9 mouse cellular contexts compared by ENCODE assay signal in genomic region chr11:80145787-80146275, GRCm38 (mm10). TPM values are rescaled to one million over a fixed set of nuclear protein-coding genes. Genes with fewer than 3 reads are reported as not detected.
DNase-seq lines count a peak whose midpoint lies in the region; ATAC-seq lines count a peak whose summit lies in the region.
"Had no signal": no experiment of that assay in that cellular context is flagged by ENCODE, and none has a peak within 500 bp of the region (broad histone marks: within the 10 kb centered on the region; RNA-seq: fewer than 3 reads in every experiment).

No protein-coding gene starts in this region.

- no peaks in the 10 kb centered on the region for H3K27me3 ChIP-seq in embryonic facial prominence, embryonic 14.5 days (replicated peaks; ENCODE audit: control insufficient read depth, insufficient read depth, low read length)
- H3K27me3 ChIP-seq in embryonic facial prominence, embryonic 10.5 days (replicated peaks; ENCODE audit: low read depth, poor library complexity, severe bottlenecking) = no peaks in the 10 kb centered on the region
- no peaks in the 10 kb centered on the region for H3K27me3 ChIP-seq in limb, embryonic 10.5 days (ENCODE audit: low read depth, poor library complexity, severe bottlenecking)
- no peaks in the 10 kb centered on the region for H3K27me3 ChIP-seq in hindbrain, embryonic 13.5 days
- H3K27me3 ChIP-seq: embryonic facial prominence, embryonic 13.5 days had no signal

- H3K4me1 ChIP-seq in embryonic facial prominence, embryonic 14.5 days (ENCODE audit: control insufficient read depth, insufficient read depth, low read length) = peaks cover 7% of the 10 kb centered on the region
- peaks cover 15% of the 10 kb centered on the region for H3K4me1 ChIP-seq in embryonic facial prominence, embryonic 10.5 days
- peaks cover 9% of the 10 kb centered on the region for H3K4me1 ChIP-seq in limb, embryonic 10.5 days
- peaks cover 16% of the 10 kb centered on the region for H3K4me1 ChIP-seq in hindbrain, embryonic 13.5 days (replicated peaks)

- no peak overlapping the region for H3K27ac ChIP-seq in embryonic facial prominence, embryonic 14.5 days (replicated peaks; ENCODE audit: low read depth, low read length)
- H3K27ac ChIP-seq in embryonic facial prominence, embryonic 10.5 days (replicated peaks) = no peak overlapping the region
- no peak overlapping the region for H3K27ac ChIP-seq in limb, embryonic 10.5 days
- no peak overlapping the region for H3K27ac ChIP-seq in hindbrain, embryonic 13.5 days
- H3K27ac ChIP-seq: embryonic facial prominence, embryonic 13.5 days had no signal

- no peaks in the 10 kb centered on the region for H3K36me3 ChIP-seq in embryonic facial prominence, embryonic 14.5 days (ENCODE audit: control insufficient read depth, insufficient read depth, low read length)
- no peaks in the 10 kb centered on the region for H3K36me3 ChIP-seq in embryonic facial prominence, embryonic 10.5 days (replicated peaks)
- no peaks in the 10 kb centered on the region for H3K36me3 ChIP-seq in limb, embryonic 10.5 days
- H3K36me3 ChIP-seq in hindbrain, embryonic 13.5 days = no peaks in the 10 kb centered on the region
- H3K36me3 ChIP-seq: embryonic facial prominence, embryonic 13.5 days had no signal

- H3K4me3 ChIP-seq in embryonic facial prominence, embryonic 14.5 days (ENCODE audit: low read depth, low read length) = no peak overlapping the region
- no peak overlapping the region for H3K4me3 ChIP-seq in embryonic facial prominence, embryonic 10.5 days
- H3K4me3 ChIP-seq in limb, embryonic 10.5 days = no peak overlapping the region
- no peak overlapping the region for H3K4me3 ChIP-seq in hindbrain, embryonic 13.5 days
- H3K4me3 ChIP-seq: embryonic facial prominence, embryonic 13.5 days had no signal

- no peak for ATAC-seq in embryonic facial prominence, embryonic 14.5 days (ENCODE audit: low read depth)
- ATAC-seq in hindbrain, embryonic 13.5 days (ENCODE audit: low FRiP score) = no peak

- H3K4me2 ChIP-seq in embryonic facial prominence, embryonic 14.5 days (ENCODE audit: low read depth, low read length) = no peak overlapping the region
- no peak overlapping the region for H3K4me2 ChIP-seq in hindbrain, embryonic 13.5 days
- H3K4me2 ChIP-seq: embryonic facial prominence, embryonic 13.5 days had no signal

- no peak overlapping the region for H3K9ac ChIP-seq in embryonic facial prominence, embryonic 14.5 days (ENCODE audit: low read depth, low read length)
- no peak overlapping the region for H3K9ac ChIP-seq in hindbrain, embryonic 13.5 days
- H3K9ac ChIP-seq: embryonic facial prominence, embryonic 13.5 days had no signal

- DNase-seq in embryonic facial prominence, embryonic 14.5 days (ENCODE audit: low spot score) = peak; percentile 12
- no peak for DNase-seq in embryonic facial prominence, embryonic 10.5 days (ENCODE audit: low spot score)
- peak; percentile 50 for DNase-seq in brain, adult 2 months (ENCODE audit: low read depth, low spot score)
- peak; percentile 36 to 70 for DNase-seq in kidney, postnatal 25 days
- peak; percentile 15 for DNase-seq in retina, postnatal 1 day
- DNase-seq in limb, embryonic 10.5 days (ENCODE audit: low spot score) = no peak
- no peak for DNase-seq in adrenal gland, postnatal 25 days

- 51% methylated on average over 10 of the region's 10 CpGs for WGBS in embryonic facial prominence, embryonic 14.5 days
- 70% methylated on average over 10 of the region's 10 CpGs for WGBS in embryonic facial prominence, embryonic 10.5 days
- WGBS in limb, embryonic 10.5 days = 61% methylated on average over 10 of the region's 10 CpGs
- WGBS in hindbrain, embryonic 13.5 days = 59% methylated on average over 10 of the region's 10 CpGs

- H3K9me3 ChIP-seq in embryonic facial prominence, embryonic 14.5 days (ENCODE audit: control insufficient read depth, low read length) = no peaks in the 10 kb centered on the region
- H3K9me3 ChIP-seq in embryonic facial prominence, embryonic 10.5 days = no peaks in the 10 kb centered on the region
- H3K9me3 ChIP-seq in limb, embryonic 10.5 days (replicated peaks) = no peaks in the 10 kb centered on the region
- H3K9me3 ChIP-seq in hindbrain, embryonic 13.5 days = no peaks in the 10 kb centered on the region
- H3K9me3 ChIP-seq: embryonic facial prominence, embryonic 13.5 days had no signal

RNA-seq across cellular contexts. Expression of gene Tefm, which starts 3.9 kb away (rescaled TPM):
- polyA plus RNA-seq in embryonic facial prominence, embryonic 14.5 days (2014; fragmentation: Nextera tagmentation; extraction: Ambion mirVana) = 21.6 and 23.9 TPM in 2 replicates
- polyA plus RNA-seq in embryonic facial prominence, embryonic 10.5 days (2016; fragmentation: Nextera tagmentation; extraction: Ambion mirVana) = 38.3 and 39.2 TPM in 2 replicates
- polyA plus RNA-seq in limb, embryonic 10.5 days (2016; fragmentation: Nextera tagmentation; extraction: Ambion mirVana) = 33.0 and 40.4 TPM in 2 replicates
- polyA plus RNA-seq in hindbrain, embryonic 13.5 days (2015; fragmentation: Nextera tagmentation; extraction: Ambion mirVana) = 25.8 and 25.9 TPM in 2 replicates
- 20.5 and 26.8 TPM in 2 replicates for total RNA-seq in adrenal gland, postnatal 25 days (2021)

RNA-seq across cellular contexts. Expression of gene Adap2, which starts 8.1 kb away (rescaled TPM):
- polyA plus RNA-seq in embryonic facial prominence, embryonic 14.5 days (2014; fragmentation: Nextera tagmentation; extraction: Ambion mirVana) = 2.2 and 2.7 TPM in 2 replicates
- polyA plus RNA-seq in embryonic facial prominence, embryonic 10.5 days (2016; fragmentation: Nextera tagmentation; extraction: Ambion mirVana) = 0.64 and 0.69 TPM in 2 replicates
- 0.21 and 0.46 TPM in 2 replicates for polyA plus RNA-seq in limb, embryonic 10.5 days (2016; fragmentation: Nextera tagmentation; extraction: Ambion mirVana)
- polyA plus RNA-seq in hindbrain, embryonic 13.5 days (2015; fragmentation: Nextera tagmentation; extraction: Ambion mirVana) = 3.7 and 3.9 TPM in 2 replicates
- total RNA-seq in adrenal gland, postnatal 25 days (2021) = 11.9 and 16.3 TPM in 2 replicates

RNA-seq across cellular contexts. Expression of gene Rnf135, which starts 37.8 kb away (rescaled TPM):
- polyA plus RNA-seq in embryonic facial prominence, embryonic 14.5 days (2014; fragmentation: Nextera tagmentation; extraction: Ambion mirVana) = 6.7 and 8.3 TPM in 2 replicates
- 5.4 and 6.5 TPM in 2 replicates for polyA plus RNA-seq in embryonic facial prominence, embryonic 10.5 days (2016; fragmentation: Nextera tagmentation; extraction: Ambion mirVana)
- 4.2 and 5.0 TPM in 2 replicates for polyA plus RNA-seq in limb, embryonic 10.5 days (2016; fragmentation: Nextera tagmentation; extraction: Ambion mirVana)
- 3.1 and 3.9 TPM in 2 replicates for polyA plus RNA-seq in hindbrain, embryonic 13.5 days (2015; fragmentation: Nextera tagmentation; extraction: Ambion mirVana)
- total RNA-seq in adrenal gland, postnatal 25 days (2021) = 14.3 and 21.7 TPM in 2 replicates

RNA-seq across cellular contexts. Expression of gene Atad5, which starts 56.6 kb away (rescaled TPM):
- 9.4 and 11.2 TPM in 2 replicates for polyA plus RNA-seq in embryonic facial prominence, embryonic 14.5 days (2014; fragmentation: Nextera tagmentation; extraction: Ambion mirVana)
- 18.9 and 20.3 TPM in 2 replicates for polyA plus RNA-seq in embryonic facial prominence, embryonic 10.5 days (2016; fragmentation: Nextera tagmentation; extraction: Ambion mirVana)
- polyA plus RNA-seq in limb, embryonic 10.5 days (2016; fragmentation: Nextera tagmentation; extraction: Ambion mirVana) = 17.2 and 19.9 TPM in 2 replicates
- 6.1 and 6.3 TPM in 2 replicates for polyA plus RNA-seq in hindbrain, embryonic 13.5 days (2015; fragmentation: Nextera tagmentation; extraction: Ambion mirVana)
- 4.2 and 4.5 TPM in 2 replicates for total RNA-seq in adrenal gland, postnatal 25 days (2021)

Comparison
In these comparisons a context has a peak if more than half of its experiments do, and no peak if none do; other contexts are left out.
1. DNase-seq: peak in embryonic facial prominence, embryonic 14.5 days (single experiment), brain, adult 2 months (single experiment), kidney, postnatal 25 days (2 of 2) and retina, postnatal 1 day (single experiment); none in embryonic facial prominence, embryonic 10.5 days (single experiment), limb, embryonic 10.5 days (single experiment) and adrenal gland, postnatal 25 days (single experiment).